In genomic region chr2:12084341-12084740, GRCm38 (mm10) we compare ENCODE assay signal across 22 mouse cellular contexts.
DNase-seq lines count a peak whose midpoint lies in the region; ATAC-seq and TF ChIP-seq lines count a peak whose summit lies in the region.
"Had no signal": no experiment of that assay in that cellular context is flagged by ENCODE, and none has a peak within 500 bp of the region (broad histone marks: within the 10 kb centered on the region; RNA-seq: fewer than 3 reads in every experiment).

No protein-coding gene starts in this region.

- no peak overlapping the region for H3K4me2 ChIP-seq in kidney, embryonic 15.5 days
- H3K4me2 ChIP-seq: forebrain, embryonic 15.5 days; heart, embryonic 13.5 days; hindbrain, embryonic 12.5 days had no signal

- ATAC-seq in kidney, embryonic 15.5 days (replicated peaks; ENCODE audit: low FRiP score): no peak
- peak; percentile 90 for ATAC-seq in megakaryocyte progenitor cell, adult 5-6 weeks (replicated peaks; ENCODE audit: poor library complexity)
- ATAC-seq: forebrain, embryonic 15.5 days; hindbrain, embryonic 16.5 days; inflammation-experienced regulatory T-cells, adult 6 months had no signal

- H3K9ac ChIP-seq in kidney, embryonic 15.5 days: no peak overlapping the region
- H3K9ac ChIP-seq: forebrain, embryonic 15.5 days; heart, embryonic 13.5 days; hindbrain, embryonic 12.5 days had no signal

- H3K9me3 ChIP-seq in kidney, embryonic 15.5 days (replicated peaks): no peaks in the 10 kb centered on the region
- H3K9me3 ChIP-seq: embryonic facial prominence, embryonic 10.5 days; forebrain, embryonic 10.5 days; forebrain, embryonic 15.5 days; heart, embryonic 13.5 days; hindbrain, embryonic 12.5 days had no signal

- no peaks in the 10 kb centered on the region for H3K4me1 ChIP-seq in kidney, adult 2 months (ENCODE audit: control insufficient read depth, insufficient read depth, low read length)
- no peaks in the 10 kb centered on the region for H3K4me1 ChIP-seq in kidney, embryonic 15.5 days
- H3K4me1 ChIP-seq: embryonic facial prominence, embryonic 10.5 days; forebrain, embryonic 10.5 days; forebrain, embryonic 15.5 days; heart, embryonic 13.5 days; hindbrain, embryonic 12.5 days had no signal

- no peak overlapping the region for H3K4me3 ChIP-seq in kidney, adult 2 months (ENCODE audit: insufficient read depth, low read depth, low read length)
- no peak overlapping the region for H3K4me3 ChIP-seq in kidney, embryonic 15.5 days (replicated peaks)
- H3K4me3 ChIP-seq: embryonic facial prominence, embryonic 10.5 days; erythroblast, embryonic 14.5 days; forebrain, embryonic 10.5 days; forebrain, embryonic 15.5 days; heart, embryonic 13.5 days; hindbrain, embryonic 12.5 days had no signal

- peak; percentile 14 for DNase-seq in kidney, adult 2 months
- peak; percentile 1 for DNase-seq in B cell, adult 2 months
- DNase-seq in c-Kit-positive CD71-negative TER-119-negative erythroid progenitor cells, embryonic 14.5 days (ENCODE audit: low read depth): peak; percentile 16
- DNase-seq in left cerebral cortex, adult 11 months (ENCODE audit: low spot score): no peak
- DNase-seq in adrenal gland, postnatal 4 days (ENCODE audit: low spot score in 2 of 2): no peak
- DNase-seq: adrenal gland, adult 2 months; adrenal gland, postnatal 25 days; cerebellum, adult 11-12 months; cerebellum, adult 9-10 months; cerebellum, postnatal 25 days; gastrocnemius, postnatal 10 days; heart, postnatal 4 days had no signal

- H3K36me3 ChIP-seq in kidney, adult 2 months (ENCODE audit: control insufficient read depth, insufficient read depth, low read length): no peaks in the 10 kb centered on the region
- H3K36me3 ChIP-seq in kidney, embryonic 15.5 days: no peaks in the 10 kb centered on the region
- H3K36me3 ChIP-seq: embryonic facial prominence, embryonic 10.5 days; forebrain, embryonic 10.5 days; forebrain, embryonic 15.5 days; heart, embryonic 13.5 days; hindbrain, embryonic 12.5 days had no signal

- no peaks in the 10 kb centered on the region for H3K27me3 ChIP-seq in kidney, adult 2 months (replicated peaks; ENCODE audit: control insufficient read depth, insufficient read depth, low read length)
- H3K27me3 ChIP-seq in kidney, embryonic 15.5 days: no peaks in the 10 kb centered on the region
- H3K27me3 ChIP-seq: forebrain, embryonic 15.5 days; heart, embryonic 13.5 days; hindbrain, embryonic 12.5 days had no signal

- 88% methylated on average over 4 of the region's 4 CpGs for WGBS in kidney, adult 2 months
- WGBS in kidney, embryonic 15.5 days: 84% methylated on average over 4 of the region's 4 CpGs

- H3K27ac ChIP-seq in kidney, adult 2 months (ENCODE audit: insufficient read depth, low read depth, low read length): no peak overlapping the region
- no peak overlapping the region for H3K27ac ChIP-seq in kidney, embryonic 15.5 days
- H3K27ac ChIP-seq: embryonic facial prominence, embryonic 10.5 days; forebrain, embryonic 10.5 days; forebrain, embryonic 15.5 days; heart, embryonic 13.5 days; hindbrain, embryonic 12.5 days had no signal

- TF ChIP-seq POLR2A in kidney, adult 2 months (IDR thresholded peaks at IDR 0.05; ENCODE audit: low read depth, low read length): no peak

- TF ChIP-seq CTCF in kidney, adult 2 months (conservative IDR thresholded peaks at IDR 0.05; ENCODE audit: insufficient read depth, insufficient read length, low read depth, low read length): no peak

Comparison
In these comparisons a context has a peak if more than half of its experiments do, and no peak if none do; other contexts are left out.
1. DNase-seq: peak in kidney, adult 2 months (single experiment), B cell, adult 2 months (2 of 2) and c-Kit-positive CD71-negative TER-119-negative erythroid progenitor cells, embryonic 14.5 days (single experiment); none in left cerebral cortex, adult 11 months (single experiment) and adrenal gland, postnatal 4 days (0 of 2).